Mouse (Mus musculus): ENCODE data around the gene Kcna3.

DNA sequence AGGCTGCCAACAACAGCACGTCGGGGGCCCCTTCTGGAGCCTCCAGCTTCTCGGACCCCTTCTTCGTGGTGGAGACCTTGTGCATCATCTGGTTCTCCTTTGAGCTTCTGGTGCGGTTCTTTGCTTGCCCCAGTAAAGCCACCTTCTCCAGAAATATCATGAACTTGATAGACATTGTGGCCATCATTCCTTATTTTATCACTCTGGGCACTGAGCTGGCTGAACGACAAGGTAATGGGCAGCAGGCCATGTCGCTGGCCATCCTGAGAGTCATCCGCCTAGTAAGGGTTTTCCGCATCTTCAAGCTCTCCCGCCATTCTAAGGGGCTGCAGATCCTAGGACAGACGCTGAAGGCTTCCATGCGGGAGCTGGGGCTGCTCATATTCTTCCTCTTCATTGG, 1.1 kb downstream of the Kcna3 start:
- TF ChIP-seq MYOD1 (IDR thresholded peaks at IDR 0.05; ENCODE audit: control insufficient read depth, insufficient read length, low read depth) (no peak), CTCF (IDR thresholded peaks at IDR 0.05; ENCODE audit: control insufficient read depth, insufficient read depth, insufficient read length) (no peak), CEBPB (IDR thresholded peaks at IDR 0.05; ENCODE audit: low read depth) (no peak), MYOG (IDR thresholded peaks at IDR 0.05; ENCODE audit: control insufficient read depth, extremely low read depth, insufficient read length) (no peak), MAX (IDR thresholded peaks at IDR 0.05) (no peak), FOSL1 (IDR thresholded peaks at IDR 0.05; ENCODE audit: insufficient read depth, low read length, poor library complexity, severe bottlenecking) (no peak), USF1 (IDR thresholded peaks at IDR 0.05; ENCODE audit: low read depth) (no peak)

All from C2C12 (cell line).